Mouse (Mus musculus): ENCODE results near the gene Cfap20. TPM values are rescaled to one million over a fixed set of nuclear protein-coding genes. Genes with fewer than 3 reads are reported as not detected.

The Cfap20 gene
- 10 to 100 TPM; 47.2 to 47.4 TPM for polyA plus RNA-seq (2017; shearing (Covaris generic))

DNA sequence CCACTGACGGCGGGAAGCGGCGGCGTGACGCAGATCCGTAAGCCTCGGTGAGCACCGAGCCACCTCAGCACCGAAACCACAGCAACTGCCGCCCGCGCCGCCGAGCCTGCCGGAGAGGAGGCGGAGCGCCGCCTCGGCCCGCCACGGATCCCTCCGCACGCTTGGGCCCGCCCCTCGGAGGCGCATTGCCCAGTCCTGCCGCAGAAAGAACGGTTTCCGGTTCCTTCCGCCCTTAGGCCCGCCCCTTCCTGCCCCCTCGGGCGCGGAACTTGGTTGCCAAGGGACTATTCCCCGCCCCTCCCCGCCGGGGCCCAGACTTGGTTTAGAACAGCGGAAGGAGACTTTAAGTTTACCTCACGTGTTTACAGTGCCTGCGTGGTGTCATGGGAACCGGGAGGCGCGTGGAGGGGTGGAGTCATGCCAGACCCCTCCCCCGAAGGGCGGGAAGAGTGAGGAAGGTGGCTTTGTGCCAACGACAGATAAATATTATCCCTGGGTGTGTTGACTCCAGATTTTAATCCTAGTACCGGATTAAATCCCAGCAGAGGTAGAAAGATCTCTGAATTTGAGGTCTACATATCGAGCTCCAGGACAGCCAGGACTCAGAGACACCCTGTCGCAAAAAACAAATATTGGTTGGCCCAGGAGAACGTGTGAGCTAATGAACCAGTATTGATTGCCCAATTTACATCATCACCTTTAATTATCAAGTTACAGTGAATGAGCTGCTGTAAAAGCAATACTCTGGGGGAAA is at the start of gene Cfap20:
Cfap20 (minus strand) TSS at position 184 of the 754 bp plus-strand sequence.

Other genes starting within 250 kb of the Cfap20 start
- 1 to 10 TPM; 1.5 to 2.6 TPM for gene Kifc3, start 232.1 kb downstream of the Cfap20 start, polyA plus RNA-seq (2017; shearing (Covaris generic))
- gene Cngb1, start 128.3 kb downstream of the Cfap20 start, polyA plus RNA-seq (2017; shearing (Covaris generic)) = under 1 TPM; 0.39 to 0.40 TPM
- gene Tepp, start 124.3 kb downstream of the Cfap20 start, polyA plus RNA-seq (2017; shearing (Covaris generic)) = not detected
- 10 to 100 TPM; 10.4 to 12.1 TPM for gene Zfp319, start 102.9 kb downstream of the Cfap20 start, polyA plus RNA-seq (2017; shearing (Covaris generic))
- 10 to 100 TPM; 54.9 to 65.6 TPM for gene Usb1, start 102.6 kb downstream of the Cfap20 start, polyA plus RNA-seq (2017; shearing (Covaris generic))
- gene Mmp15, start 82.6 kb downstream of the Cfap20 start, polyA plus RNA-seq (2017; shearing (Covaris generic)) = under 1 TPM; 0.39 to 0.96 TPM
- gene Csnk2a2, start 55.2 kb upstream of the Cfap20 start, polyA plus RNA-seq (2017; shearing (Covaris generic)) = 10 to 100 TPM; 31.1 to 39.2 TPM
- not detected for gene Ccdc113, start 99.2 kb upstream of the Cfap20 start, polyA plus RNA-seq (2017; shearing (Covaris generic))
- gene Prss54, start 141.5 kb upstream of the Cfap20 start, polyA plus RNA-seq (2017; shearing (Covaris generic)) = 1 to 10 TPM in 1 of 2 experiments, under 1 TPM in 1; 0.35 to 1.9 TPM
- gene Gins3, start 198.6 kb upstream of the Cfap20 start, polyA plus RNA-seq (2017; shearing (Covaris generic)) = 10 to 100 TPM; 10.2 to 15.6 TPM
- gene Ndrg4, start 242.1 kb upstream of the Cfap20 start, polyA plus RNA-seq (2017; shearing (Covaris generic)) = 1 to 10 TPM in 1 of 2 experiments, under 1 TPM in 1; 0.82 to 4.0 TPM